Comparison of ENCODE assay signal across 38 mouse cellular contexts in genomic region chr1:150335111-150335510, GRCm38 (mm10). TPM values are rescaled to one million over a fixed set of nuclear protein-coding genes. Genes with fewer than 3 reads are reported as not detected.
"Had no signal": no experiment of that assay in that cellular context is flagged by ENCODE, and none has a peak within 500 bp of the region (broad histone marks: within the 10 kb centered on the region; RNA-seq: fewer than 3 reads in every experiment).

No protein-coding gene starts in this region.

- H3K4me1 ChIP-seq: heart, embryonic 13.5 days; heart, embryonic 15.5 days; hindbrain, embryonic 13.5 days; hindbrain, embryonic 15.5 days; limb, embryonic 10.5 days; limb, embryonic 12.5 days; liver, embryonic 13.5 days; liver, embryonic 15.5 days had no signal

- H3K4me3 ChIP-seq: gastrocnemius, adult 2 months; heart, adult 2 months; heart, embryonic 13.5 days; heart, embryonic 15.5 days; hindbrain, embryonic 13.5 days; hindbrain, embryonic 15.5 days; layer of hippocampus, adult 2 months; left cerebral cortex, adult 2 months; limb, embryonic 10.5 days; limb, embryonic 12.5 days; liver, embryonic 13.5 days; liver, embryonic 15.5 days had no signal

- H3K9ac ChIP-seq: heart, embryonic 13.5 days; heart, embryonic 15.5 days; hindbrain, embryonic 13.5 days; hindbrain, embryonic 15.5 days; limb, embryonic 12.5 days; liver, embryonic 13.5 days; liver, embryonic 15.5 days had no signal

- ATAC-seq: hindbrain, postnatal 0 days; intestine, embryonic 16.5 days had no signal

- H3K36me3 ChIP-seq: heart, embryonic 13.5 days; heart, embryonic 15.5 days; hindbrain, embryonic 13.5 days; hindbrain, embryonic 15.5 days; limb, embryonic 10.5 days; limb, embryonic 12.5 days; liver, embryonic 13.5 days; liver, embryonic 15.5 days had no signal

- H3K27ac ChIP-seq: gastrocnemius, adult 2 months; heart, adult 2 months; heart, embryonic 13.5 days; heart, embryonic 15.5 days; hindbrain, embryonic 13.5 days; hindbrain, embryonic 15.5 days; hindbrain, postnatal 0 days; layer of hippocampus, adult 2 months; left cerebral cortex, adult 2 months; limb, embryonic 10.5 days; limb, embryonic 12.5 days; liver, embryonic 13.5 days; liver, embryonic 15.5 days had no signal

- H3K9me3 ChIP-seq: heart, embryonic 13.5 days; heart, embryonic 15.5 days; hindbrain, embryonic 13.5 days; hindbrain, embryonic 15.5 days; limb, embryonic 10.5 days; limb, embryonic 12.5 days; liver, embryonic 13.5 days; liver, embryonic 15.5 days had no signal

- H3K27me3 ChIP-seq: heart, embryonic 13.5 days; heart, embryonic 15.5 days; hindbrain, embryonic 13.5 days; hindbrain, embryonic 15.5 days; limb, embryonic 12.5 days; liver, embryonic 13.5 days; liver, embryonic 15.5 days had no signal

- DNase-seq: gastrocnemius, adult 2 months; gastrocnemius, postnatal 10 days; gastrocnemius, postnatal 25 days; heart, adult 11 months; heart, adult 2 months; heart, postnatal 14 days; heart, postnatal 36 days; kidney, adult 11 months; kidney, adult 2 months; kidney, postnatal 10 days; kidney, postnatal 25 days; kidney, postnatal 4 days; layer of hippocampus, adult 9-11 months; layer of hippocampus, postnatal 36 days; liver; liver, embryonic 13.5 days had no signal

RNA-seq across cellular contexts. Expression of gene Pdc, which starts 15.9 kb away (rescaled TPM):
- total RNA-seq: gastrocnemius, postnatal 10 days; heart, adult 2 months; heart, postnatal 14 days; heart, postnatal 36 days; hematopoietic stem cell, adult 5-6 weeks; hindbrain, postnatal 0 days; layer of hippocampus, adult 2 months; layer of hippocampus, postnatal 14 days; layer of hippocampus, postnatal 36 days; left cerebral cortex, adult 2 months; left cerebral cortex, postnatal 14 days; left cerebral cortex, postnatal 36 days had no signal
- polyA plus RNA-seq: heart, adult 2 months; heart, embryonic 11.5 days; heart, embryonic 13.5 days; heart, embryonic 15.5 days; heart, postnatal 0 days; hindbrain, embryonic 11.5 days; hindbrain, embryonic 13.5 days; hindbrain, embryonic 15.5 days; hindbrain, postnatal 0 days; intestine, embryonic 14.5 days; intestine, embryonic 16.5 days; kidney, adult 2 months; kidney, embryonic 14.5 days; kidney, embryonic 16.5 days; limb, embryonic 10.5 days; limb, embryonic 12.5 days; liver, embryonic 11.5 days; liver, embryonic 13.5 days; liver, embryonic 15.5 days had no signal
